21 mouse cellular contexts compared by ENCODE assay signal in the genomic region with DNA sequence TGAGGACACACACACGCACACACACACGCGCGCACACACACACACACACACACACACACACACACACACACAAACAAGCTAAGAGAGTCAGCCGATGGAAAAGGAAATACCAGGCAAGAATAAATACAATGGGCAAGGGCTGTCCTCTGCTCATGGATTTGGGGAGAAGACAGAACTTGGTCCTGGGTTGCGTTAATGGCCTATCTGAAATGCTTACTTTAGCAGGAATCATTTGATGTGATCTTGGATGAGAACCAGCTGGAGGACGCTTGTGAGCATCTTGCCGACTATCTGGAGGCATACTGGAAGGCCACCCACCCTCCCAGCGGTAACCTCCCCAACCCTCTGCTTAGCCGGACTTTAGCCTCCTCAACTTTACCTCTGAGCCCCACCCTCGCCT.
A peak's percentile ranks its signal among the peaks of the same experiment; 100 is the strongest.
DNase-seq lines count a peak whose midpoint lies in the region; ATAC-seq and TF ChIP-seq lines count a peak whose summit lies in the region.
"Had no signal": no experiment of that assay in that cellular context is flagged by ENCODE, and none has a peak within 500 bp of the region (broad histone marks: within the 10 kb centered on the region; RNA-seq: fewer than 3 reads in every experiment).

No protein-coding gene starts in this region.

- peak; percentile 84 for DNase-seq in lung, embryonic 14.5 days
- no peak for DNase-seq in lung, postnatal 25 days (ENCODE audit: low spot score)
- peak; percentile 20 for DNase-seq in lung, postnatal 10 days
- no peak for DNase-seq in lung, postnatal 0 days (ENCODE audit: low spot score)
- DNase-seq: adrenal gland, adult 2 months; adrenal gland, postnatal 10 days; adrenal gland, postnatal 25 days; cerebellum, adult 11 months; cerebellum, adult 18-20 months; cerebellum, adult 8-10 months; cerebellum, adult 9-11 months; cerebellum, postnatal 14 days; cerebellum, postnatal 36 days; embryo, embryonic 11 days had no signal

- H3K36me3 ChIP-seq in lung, embryonic 14.5 days (ENCODE audit: insufficient read depth) = peaks cover 19% of the 10 kb centered on the region; the same call in 1 of the 2 replicates
- peaks cover 6% of the 10 kb centered on the region for H3K36me3 ChIP-seq in lung, postnatal 0 days (ENCODE audit: insufficient read depth, low read length)
- H3K36me3 ChIP-seq: embryonic facial prominence, embryonic 15.5 days had no signal

- no peak overlapping the region for H3K4me2 ChIP-seq in lung, embryonic 14.5 days
- no peak overlapping the region for H3K4me2 ChIP-seq in lung, postnatal 0 days (replicated peaks; ENCODE audit: low read depth, low read length)
- H3K4me2 ChIP-seq: embryonic facial prominence, embryonic 13.5 days; embryonic facial prominence, embryonic 15.5 days; forebrain, embryonic 12.5 days had no signal

- no peak for TF ChIP-seq EP300 in lung, postnatal 0 days (IDR thresholded peaks at IDR 0.05)

- 62% methylated on average over 11 of the region's 11 CpGs for WGBS in lung, embryonic 14.5 days
- 71% methylated on average over 11 of the region's 11 CpGs for WGBS in lung, postnatal 0 days

- no peaks in the 10 kb centered on the region for H3K27me3 ChIP-seq in lung, embryonic 14.5 days (ENCODE audit: insufficient read depth, low read length)
- no peaks in the 10 kb centered on the region for H3K27me3 ChIP-seq in lung, postnatal 0 days (replicated peaks; ENCODE audit: insufficient read depth, low read length)
- H3K27me3 ChIP-seq: embryonic facial prominence, embryonic 13.5 days; embryonic facial prominence, embryonic 15.5 days; forebrain, embryonic 12.5 days had no signal

- H3K9me3 ChIP-seq in lung, embryonic 14.5 days (ENCODE audit: low read depth, low read length) = no peaks in the 10 kb centered on the region
- no peaks in the 10 kb centered on the region for H3K9me3 ChIP-seq in lung, postnatal 0 days (ENCODE audit: low read length)
- H3K9me3 ChIP-seq: embryonic facial prominence, embryonic 13.5 days; embryonic facial prominence, embryonic 15.5 days; forebrain, embryonic 10.5 days; forebrain, embryonic 12.5 days had no signal

- peak; percentile 81 for ATAC-seq in lung, embryonic 14.5 days (ENCODE audit: insufficient read depth)
- no peak for ATAC-seq in lung, postnatal 0 days
- ATAC-seq: forebrain, embryonic 14.5 days; forebrain, embryonic 16.5 days had no signal

- H3K4me3 ChIP-seq in lung, embryonic 14.5 days (ENCODE audit: low read depth, low read length) = no peak overlapping the region
- H3K4me3 ChIP-seq in lung, postnatal 0 days (ENCODE audit: low read depth, low read length) = no peak overlapping the region
- H3K4me3 ChIP-seq: embryonic facial prominence, embryonic 13.5 days; embryonic facial prominence, embryonic 15.5 days; erythroblast, embryonic 14.5 days; forebrain, embryonic 10.5 days; forebrain, embryonic 12.5 days had no signal

- no peak overlapping the region for H3K9ac ChIP-seq in lung, embryonic 14.5 days
- H3K9ac ChIP-seq in lung, postnatal 0 days (replicated peaks; ENCODE audit: low read depth) = no peak overlapping the region
- H3K9ac ChIP-seq: embryonic facial prominence, embryonic 13.5 days; embryonic facial prominence, embryonic 15.5 days; forebrain, embryonic 12.5 days had no signal

- no peaks in the 10 kb centered on the region for H3K4me1 ChIP-seq in lung, embryonic 14.5 days (ENCODE audit: insufficient read depth)
- H3K4me1 ChIP-seq in lung, postnatal 0 days (ENCODE audit: insufficient read depth, low read depth, low read length) = no peaks in the 10 kb centered on the region
- H3K4me1 ChIP-seq: embryonic facial prominence, embryonic 13.5 days; embryonic facial prominence, embryonic 15.5 days; forebrain, embryonic 10.5 days; forebrain, embryonic 12.5 days had no signal

- no peak overlapping the region for H3K27ac ChIP-seq in lung, embryonic 14.5 days (ENCODE audit: low read depth)
- H3K27ac ChIP-seq in lung, postnatal 0 days (ENCODE audit: low read length) = no peak overlapping the region
- H3K27ac ChIP-seq: embryonic facial prominence, embryonic 13.5 days; embryonic facial prominence, embryonic 15.5 days; forebrain, embryonic 10.5 days; forebrain, embryonic 12.5 days had no signal

- no peak for TF ChIP-seq CTCF in lung, embryonic 14.5 days (IDR thresholded peaks at IDR 0.05; ENCODE audit: low read depth)
- TF ChIP-seq CTCF in lung, postnatal 0 days (IDR thresholded peaks at IDR 0.05) = no peak

Comparison
In these comparisons a context has a peak if more than half of its experiments do, and no peak if none do; other contexts are left out.
1. DNase-seq: peak in lung, embryonic 14.5 days (single experiment) and lung, postnatal 10 days (single experiment); none in lung, postnatal 25 days (single experiment) and lung, postnatal 0 days (single experiment).